Mouse (Mus musculus) forebrain, embryonic 11.5 days (tissue): ENCODE data around the gene Dzip1. TPM values are rescaled to one million over a fixed set of nuclear protein-coding genes. Genes with fewer than 3 reads are reported as not detected.

ENCODE experiments used
- ATAC-seq: fragments of 200-750 bp; cut with Nextera tagmentation; replicated peaks from 2 replicates; pipeline ENCODE4 v1.8.0; 2017; ENCODE audit warnings: moderate TSS enrichment; ENCODE audit not compliant: low FRiP score
- DNase-seq: peaks from one replicate; pipeline ENCODE4 v3.0.0-alpha.2; 2017; ENCODE audit warnings: low spot score
- H3K27ac ChIP-seq: fragments of 300-500 bp; sonication (generic); 2 replicates; pipeline ENCODE4 v1.5.1; 2014; ENCODE audit warnings: low read depth, low read length
- H3K27me3 ChIP-seq: fragments of 300-500 bp; sonication (generic); 2 replicates; pipeline ENCODE4 v1.6.1; 2014; ENCODE audit warnings: mild to moderate bottlenecking, low read length, mixed read lengths; ENCODE audit not compliant: control insufficient read depth, insufficient read depth
- H3K36me3 ChIP-seq: fragments of 300-500 bp; sonication (generic); 2 replicates; pipeline ENCODE4 v1.6.1; 2014; ENCODE audit warnings: mild to moderate bottlenecking, low read length, moderate library complexity, mixed read lengths; ENCODE audit not compliant: control insufficient read depth, insufficient read depth
- H3K4me1 ChIP-seq: fragments of 300-500 bp; sonication (generic); replicated peaks from 2 replicates; pipeline ENCODE4 v1.6.1; 2014; ENCODE audit warnings: low read length, mixed read lengths; ENCODE audit not compliant: control insufficient read depth, insufficient read depth
- H3K4me2 ChIP-seq: fragments of 300-500 bp; sonication (generic); 2 replicates; pipeline ENCODE4 v1.6.1; 2014; ENCODE audit warnings: low read depth, mild to moderate bottlenecking, low read length, moderate library complexity, mixed read lengths; ENCODE audit not compliant: severe bottlenecking
- H3K4me3 ChIP-seq: fragments of 300-500 bp; sonication (generic); 2 replicates; pipeline ENCODE4 v1.5.1; 2014; ENCODE audit warnings: low read depth, low read length
- H3K9ac ChIP-seq: fragments of 300-500 bp; sonication (generic); 2 replicates; pipeline ENCODE4 v1.6.1; 2014; ENCODE audit warnings: low read length
- H3K9me3 ChIP-seq: fragments of 300-500 bp; sonication (generic); 2 replicates; pipeline ENCODE4 v1.6.1; 2016; ENCODE audit warnings: low read length, mixed read lengths; ENCODE audit not compliant: control insufficient read depth
- WGBS: fragments of 180-500 bp; shearing (Covaris S2); extraction: QIAGEN DNeasy Blood & Tissue Kit; methylation state at CpG from one replicate; pipeline ENCODE4 v1.1.7; 2014; 5-methylcytosine and 5-hydroxymethylcytosine counted together
- polyA plus RNA-seq: library from polyadenylated mRNA; unstranded; fragments of >200 nt; fragmentation: Nextera tagmentation; extraction: Ambion mirVana; gene quantifications from 2 replicates; pipeline ENCODE4 v1.2.1, GENCODE M21; 2014

Dzip1 gene
- polyA plus RNA-seq, 1 experiment from 2014 or later, result 28.5 TPM

DNA sequence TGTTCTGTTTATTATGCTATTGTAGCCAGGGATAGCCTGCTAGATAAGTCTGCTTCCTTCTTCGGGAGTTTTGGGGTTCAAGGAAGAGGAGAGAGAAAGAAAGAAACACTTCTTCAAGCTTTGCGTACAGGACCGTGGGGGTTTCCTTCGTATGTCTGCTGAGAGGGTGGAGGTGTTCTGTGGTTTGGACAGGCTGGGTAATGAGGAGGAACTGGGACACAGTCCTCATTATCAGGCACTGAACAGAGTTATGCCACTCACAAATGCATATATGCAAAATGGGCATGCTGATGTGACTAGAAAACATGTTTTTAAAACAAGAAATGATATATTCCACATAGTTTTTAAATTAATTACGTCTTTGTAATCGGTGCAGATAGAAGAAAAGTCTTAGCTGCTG is 68.7 kb downstream of the Dzip1 start:
- H3K27me3 ChIP-seq, result peaks cover 16% of the 10 kb centered on the region
- no peak for ATAC-seq
- WGBS, result 89% methylated on average over 6 of the region's 6 CpGs

DNA sequence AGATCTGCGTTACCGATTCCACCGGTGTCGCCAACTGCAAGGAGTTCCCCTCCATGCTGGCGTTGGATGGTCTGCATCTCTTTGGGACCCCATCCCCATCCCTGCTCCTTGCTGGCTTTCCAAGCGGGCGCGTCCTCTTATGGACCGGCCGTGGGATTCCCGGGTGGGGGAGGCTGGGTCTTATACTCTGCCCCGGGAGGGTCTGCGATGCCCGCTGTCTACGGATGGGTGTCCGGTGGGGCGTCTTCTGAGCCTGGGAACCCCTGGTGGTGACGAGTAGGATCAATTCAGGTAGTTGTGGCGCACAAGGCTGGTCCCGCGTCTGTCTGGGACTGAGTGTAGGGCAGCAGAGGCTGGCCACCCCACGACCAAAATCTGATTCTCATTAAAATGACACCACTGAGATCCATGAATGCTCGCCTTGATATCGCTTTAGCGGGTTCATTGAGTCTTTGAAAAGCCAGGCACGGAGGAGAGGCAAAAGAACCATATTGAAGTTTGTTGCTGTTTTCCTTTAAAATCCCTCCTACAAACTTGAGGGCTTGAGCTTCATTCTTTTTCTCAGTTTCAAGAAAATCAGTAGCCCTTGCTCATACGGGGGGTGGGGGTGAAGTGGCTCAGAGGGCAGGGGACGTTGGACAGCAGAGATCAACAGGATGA is 70.0 kb downstream of the Dzip1 start:
- H3K4me3 ChIP-seq, result peak overlapping the region; percentile 45
- peak; percentile 66 for DNase-seq
- H3K4me2 ChIP-seq, result peak overlapping the region; percentile 95
- H3K36me3 ChIP-seq, result no peaks in the 10 kb centered on the region
- peaks cover 9% of the 10 kb centered on the region for H3K4me1 ChIP-seq
- H3K27ac ChIP-seq, result no peak overlapping the region
- no peaks in the 10 kb centered on the region for H3K9me3 ChIP-seq
- peak; percentile 62 for ATAC-seq
- peak overlapping the region; percentile 14 for H3K9ac ChIP-seq
- under 1% methylated on average over 28 of the region's 28 CpGs for WGBS
- peaks cover 16% of the 10 kb centered on the region for H3K27me3 ChIP-seq

More for the DNA sequence above, 68.7 kb downstream of the Dzip1 start:
- peaks cover 9% of the 10 kb centered on the region for H3K4me1 ChIP-seq
- no peaks in the 10 kb centered on the region for H3K36me3 ChIP-seq
- no peaks in the 10 kb centered on the region for H3K9me3 ChIP-seq
- H3K4me2 ChIP-seq, result no peak overlapping the region
- no peak overlapping the region for H3K4me3 ChIP-seq
- no peak overlapping the region for H3K9ac ChIP-seq
- no peak overlapping the region for H3K27ac ChIP-seq
- DNase-seq, result no peak

DNA sequence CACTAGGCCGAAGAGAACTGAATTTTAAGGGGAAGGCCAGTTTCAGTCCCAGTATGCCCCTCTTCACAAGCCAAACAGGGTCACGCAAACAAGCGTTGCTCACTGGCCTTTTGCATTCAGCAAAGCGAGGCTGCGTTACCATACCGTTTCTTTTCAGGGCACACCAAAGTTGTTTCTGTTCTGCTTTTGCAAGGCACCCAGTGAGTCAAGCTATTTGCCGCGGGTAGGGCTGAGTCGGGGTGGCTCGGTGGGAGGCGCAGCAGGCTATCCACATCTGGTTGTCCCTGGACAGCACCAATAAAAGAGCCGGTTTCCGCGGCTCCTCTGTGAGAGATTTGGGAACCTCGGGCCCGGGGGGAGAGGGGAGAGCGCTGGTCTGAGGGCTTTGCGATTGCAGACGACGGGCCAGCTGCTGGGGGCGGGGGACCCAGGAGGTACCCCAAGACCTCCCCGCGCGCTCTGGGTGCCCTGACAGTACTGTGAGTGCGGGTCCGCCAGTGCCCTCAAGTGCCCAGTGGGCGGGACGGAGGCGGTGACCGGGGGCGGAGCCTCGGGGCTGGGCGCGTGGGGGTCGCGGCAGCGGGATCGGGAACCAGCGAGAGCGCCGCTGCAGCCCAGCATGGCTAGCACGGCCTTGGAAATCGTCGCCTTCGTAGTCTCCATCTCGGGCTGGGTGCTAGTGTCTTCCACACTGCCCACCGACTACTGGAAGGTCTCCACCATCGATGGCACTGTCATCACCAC is 70.7 kb downstream of the Dzip1 start:
- no peaks in the 10 kb centered on the region for H3K9me3 ChIP-seq
- peaks cover 7% of the 10 kb centered on the region for H3K4me1 ChIP-seq
- peaks cover 16% of the 10 kb centered on the region for H3K27me3 ChIP-seq
- DNase-seq (peak; percentile 85), ATAC-seq (peak; percentile 79)
- 2% methylated on average over 48 of the region's 48 CpGs for WGBS
- no peaks in the 10 kb centered on the region for H3K36me3 ChIP-seq
- H3K27ac ChIP-seq, result no peak overlapping the region
- H3K4me2 ChIP-seq, result peak overlapping the region; percentile 95
- peak overlapping the region; percentile 14 for H3K9ac ChIP-seq
- peak overlapping the region; percentile 45 for H3K4me3 ChIP-seq

DNA sequence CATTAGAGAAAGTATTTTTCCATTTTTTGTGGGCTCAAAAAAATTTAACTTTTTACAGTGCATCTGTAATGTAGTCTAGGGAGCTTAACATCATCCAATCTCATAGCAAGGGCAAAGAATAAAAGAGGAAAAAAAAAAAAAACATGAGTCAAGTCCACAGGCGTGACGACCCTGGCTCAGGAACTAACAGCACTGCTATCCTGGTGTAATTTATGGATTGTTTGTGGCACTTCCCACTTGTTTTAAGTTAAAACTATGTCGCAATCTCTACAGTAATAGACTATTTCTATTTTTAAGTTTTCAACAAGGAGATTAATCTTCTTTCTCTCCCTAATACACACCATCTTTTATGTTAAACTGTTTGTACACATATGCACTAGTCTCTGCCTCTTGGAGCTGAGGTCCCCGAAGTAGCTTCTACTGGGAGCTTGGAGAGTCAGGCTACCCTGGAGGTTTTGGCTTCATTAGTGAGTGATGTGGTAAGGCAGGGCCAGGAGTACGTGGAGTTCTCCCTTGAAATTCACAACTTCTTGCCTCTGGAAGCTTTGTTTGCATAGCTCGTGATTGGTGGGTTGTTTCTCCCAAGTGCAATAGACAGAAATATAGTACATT is 73.7 kb downstream of the Dzip1 start:
- no peak overlapping the region for H3K27ac ChIP-seq
- H3K4me1 ChIP-seq, result peaks cover 7% of the 10 kb centered on the region; the same call in 1 of the 2 replicates
- no peaks in the 10 kb centered on the region for H3K9me3 ChIP-seq
- peaks cover 16% of the 10 kb centered on the region for H3K27me3 ChIP-seq
- H3K9ac ChIP-seq, result no peak overlapping the region
- H3K4me2 ChIP-seq, result no peak overlapping the region
- no peak for ATAC-seq
- H3K36me3 ChIP-seq, result no peaks in the 10 kb centered on the region
- 78% methylated on average over 6 of the region's 6 CpGs for WGBS
- no peak for DNase-seq
- H3K4me3 ChIP-seq, result no peak overlapping the region

DNA sequence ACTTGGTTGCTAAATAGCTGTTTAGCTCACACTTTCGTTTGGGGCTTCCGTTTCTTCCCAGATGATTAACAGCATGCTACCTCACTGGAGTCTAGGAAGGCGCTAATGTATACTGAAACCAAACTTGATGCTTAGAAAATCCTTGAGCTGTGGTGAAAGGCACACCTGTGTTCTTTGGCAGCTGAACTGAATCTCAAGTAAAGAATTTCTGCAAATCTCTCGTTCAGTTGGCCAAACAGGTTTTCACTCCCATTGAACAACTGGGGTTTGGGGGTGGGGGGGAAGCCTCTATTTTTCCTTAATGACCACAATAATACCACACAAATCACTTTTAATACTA is 74.6 kb downstream of the Dzip1 start:
- Histone ChIP-seq H3K9ac (no peak overlapping the region), H3K4me1 (peaks cover 7% of the 10 kb centered on the region; the same call in 1 of the 2 replicates), H3K27ac (no peak overlapping the region), H3K4me2 (no peak overlapping the region), H3K9me3 (no peaks in the 10 kb centered on the region), H3K27me3 (peaks cover 10% of the 10 kb centered on the region), H3K4me3 (no peak overlapping the region), H3K36me3 (no peaks in the 10 kb centered on the region)
- DNase-seq (no peak), ATAC-seq (no peak)
- 67% methylated on average over 4 of the region's 4 CpGs for WGBS

DNA sequence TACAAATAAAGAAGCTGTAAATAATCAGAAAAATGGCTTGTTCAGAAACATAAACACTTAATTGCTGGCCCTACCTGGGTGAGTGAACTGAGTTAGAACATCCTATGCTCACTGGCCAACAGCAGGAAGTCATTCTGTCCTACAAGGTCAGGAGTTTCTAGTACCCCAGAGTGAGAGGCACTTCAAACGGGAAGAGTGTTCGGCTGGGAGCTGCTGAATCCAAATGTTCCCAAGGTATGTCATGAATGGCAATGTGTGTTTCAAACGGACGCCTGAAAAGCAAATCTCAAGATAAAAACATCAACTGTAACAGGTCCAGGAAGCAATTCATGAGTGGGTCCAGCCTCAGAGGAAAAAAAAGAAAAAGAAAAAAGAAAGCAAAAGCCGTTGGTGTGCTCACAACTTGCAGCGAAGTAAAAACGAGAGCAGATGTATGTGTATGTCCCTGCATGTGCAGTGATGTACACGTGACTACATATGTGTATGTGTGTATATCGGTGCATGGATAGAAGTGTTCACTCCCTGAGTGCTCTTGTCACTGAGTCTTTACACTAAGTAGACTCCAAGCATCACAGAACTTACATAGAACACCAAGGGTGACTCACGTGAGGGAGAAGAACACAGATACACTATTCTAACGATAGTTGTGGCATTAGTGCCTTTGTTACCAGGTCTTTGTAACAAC is 75.1 kb downstream of the Dzip1 start:
- Histone ChIP-seq H3K27ac (no peak overlapping the region), H3K4me2 (no peak overlapping the region), H3K9ac (no peak overlapping the region), H3K36me3 (no peaks in the 10 kb centered on the region), H3K9me3 (no peaks in the 10 kb centered on the region), H3K4me3 (no peak overlapping the region), H3K4me1 (peaks cover 7% of the 10 kb centered on the region; the same call in 1 of the 2 replicates), H3K27me3 (peaks cover 10% of the 10 kb centered on the region)
- ATAC-seq, result no peak
- no peak for DNase-seq
- 82% methylated on average over 11 of the region's 11 CpGs for WGBS

DNA sequence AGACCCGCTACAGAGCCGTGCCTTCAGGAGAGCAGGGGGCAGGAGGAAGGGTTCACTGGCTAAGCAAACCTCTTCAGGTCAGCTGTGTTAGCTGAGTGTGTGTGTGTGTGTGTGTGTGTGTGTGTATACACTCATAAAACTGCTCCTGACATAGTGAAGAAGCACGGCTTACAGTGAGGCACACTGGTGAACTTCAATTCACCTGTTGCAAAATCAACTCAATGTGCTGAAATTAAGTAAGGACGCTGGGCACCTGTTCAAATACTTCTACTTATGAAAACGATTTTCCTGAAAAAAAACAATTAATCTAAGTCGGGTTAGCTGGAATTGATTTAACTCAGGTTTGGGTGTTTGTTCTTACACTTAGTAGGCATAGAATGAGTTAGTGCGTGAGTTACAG is 77.1 kb downstream of the Dzip1 start:
- Histone ChIP-seq H3K4me2 (no peak overlapping the region), H3K9ac (no peak overlapping the region), H3K4me3 (no peak overlapping the region), H3K27me3 (0 out of 2 replicates have a peak, but pooled peaks cover 1% of the 10 kb centered on the region), H3K36me3 (no peaks in the 10 kb centered on the region), H3K27ac (no peak overlapping the region), H3K9me3 (no peaks in the 10 kb centered on the region), H3K4me1 (no peaks in the 10 kb centered on the region)
- 90% methylated on average over 7 of the region's 7 CpGs for WGBS
- DNase-seq (no peak), ATAC-seq (no peak)

DNA sequence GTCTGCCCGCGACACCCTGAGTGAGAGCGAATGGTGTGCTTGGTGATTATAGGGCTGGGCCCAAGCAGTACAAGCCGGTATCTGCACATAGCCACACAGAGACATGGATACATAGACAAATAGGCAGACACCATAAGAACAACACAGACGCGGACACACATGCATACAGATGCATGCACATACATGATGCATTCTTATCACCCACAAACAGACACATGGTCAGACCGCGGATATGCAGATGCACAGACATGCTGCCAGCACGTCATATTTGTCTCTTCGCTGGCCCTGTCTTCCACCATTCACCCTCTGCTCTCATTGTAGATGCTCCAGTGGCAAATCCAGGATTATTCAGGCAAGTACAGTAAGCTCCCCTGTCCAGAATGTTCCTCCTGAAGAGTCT is 78.4 kb downstream of the Dzip1 start:
- H3K9me3 ChIP-seq, result no peaks in the 10 kb centered on the region
- H3K4me3 ChIP-seq, result no peak overlapping the region
- DNase-seq (no peak), ATAC-seq (no peak)
- no peak overlapping the region for H3K27ac ChIP-seq
- H3K9ac ChIP-seq, result no peak overlapping the region
- no peaks in the 10 kb centered on the region for H3K4me1 ChIP-seq
- WGBS, result 96% methylated on average over 10 of the region's 10 CpGs
- no peaks in the 10 kb centered on the region for H3K27me3 ChIP-seq
- H3K4me2 ChIP-seq, result no peak overlapping the region
- no peaks in the 10 kb centered on the region for H3K36me3 ChIP-seq
